Mouse (Mus musculus) kidney, adult 2 months (tissue): ENCODE results near the gene 9530003J23Rik.

Experiments
- CTCF ChIP-seq: fragments of 200-500 bp; conservative IDR thresholded peaks from 2 replicates; pipeline ENCODE4 v1.5.1; 2011; ENCODE audit warnings: low read depth, mild to moderate bottlenecking, control low read depth, low read length, moderate library complexity, mixed read lengths; ENCODE audit not compliant: insufficient read depth, insufficient read length
- POLR2A ChIP-seq: fragments of 200-500 bp; IDR thresholded peaks from one replicate; pipeline ENCODE4 v1.6.1; 2011; ENCODE audit warnings: low read depth, low read length, control low read depth

DNA sequence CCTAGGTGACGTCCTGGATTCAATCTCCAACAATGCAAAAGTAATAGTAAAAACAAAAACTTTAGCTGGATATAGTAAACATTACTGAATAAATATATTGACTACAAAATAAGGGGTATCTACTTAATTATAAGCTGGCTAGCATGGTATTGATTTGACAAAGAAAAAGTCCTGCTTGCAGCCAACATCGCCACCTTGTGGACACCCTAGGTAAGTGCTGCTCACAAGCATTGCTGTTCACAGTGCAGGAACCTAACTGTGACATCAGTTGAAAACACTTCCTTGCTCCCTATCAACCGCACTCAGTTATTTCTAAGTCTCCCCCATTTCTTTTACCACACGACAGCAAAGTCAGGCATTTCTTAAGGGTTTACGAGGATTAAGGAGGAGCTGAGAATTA lies 21.7 kb downstream of the 9530003J23Rik start:
- TF ChIP-seq CTCF = peak; percentile 86
- no peak for TF ChIP-seq POLR2A
